Mouse (Mus musculus): ENCODE measurements at regions not wholly inside any gene's neighbourhood (a gene's known extent, or its start where the extent isn't known, plus 50 kb on each side); places are given as distances from the start of the nearest gene placed in this dataset.

DNA sequence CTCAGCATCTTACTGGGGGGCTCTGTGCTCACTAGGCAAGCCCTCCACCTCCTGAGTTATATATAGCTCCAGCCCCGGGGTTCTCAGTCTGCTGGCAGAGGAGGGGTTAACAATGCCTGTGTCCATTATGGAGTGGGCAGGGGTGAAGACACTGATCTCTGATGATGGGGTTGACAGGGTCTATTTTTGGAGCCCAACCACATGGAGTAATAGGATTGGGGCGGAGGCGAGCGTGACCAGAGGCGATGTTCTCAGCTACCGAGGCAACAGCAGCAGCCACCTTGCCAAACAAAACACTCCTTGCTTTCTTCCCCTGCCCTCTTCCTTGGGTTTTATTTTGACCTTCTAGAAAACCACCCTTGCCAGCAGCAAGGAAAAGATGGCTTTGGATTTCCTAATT is 141.1 kb upstream of the Gli2 start:
- no peak for DNase-seq (ENCODE audit: low spot score)

DNA sequence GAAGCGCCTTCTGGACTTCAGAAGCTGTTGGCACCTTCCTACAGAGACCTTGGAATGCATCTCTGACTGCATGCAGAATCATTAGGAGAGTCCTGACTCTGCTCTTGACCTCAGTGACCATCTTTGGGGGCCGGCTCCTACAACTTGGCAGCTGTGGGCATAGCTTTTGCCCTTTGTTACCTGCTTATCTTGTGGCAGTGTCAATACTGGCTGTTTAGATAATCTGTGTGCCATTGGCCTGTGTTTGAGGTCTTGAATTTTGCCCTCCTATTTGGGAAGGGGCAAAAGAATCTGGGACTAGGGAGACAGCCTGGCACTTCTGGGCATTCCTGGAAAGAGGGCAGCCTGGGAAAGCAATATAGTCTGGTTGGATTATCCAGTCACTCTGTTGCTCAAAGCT is 137.8 kb upstream of the Gli2 start:
- DNase-seq (ENCODE audit: low spot score) = no peak

DNA sequence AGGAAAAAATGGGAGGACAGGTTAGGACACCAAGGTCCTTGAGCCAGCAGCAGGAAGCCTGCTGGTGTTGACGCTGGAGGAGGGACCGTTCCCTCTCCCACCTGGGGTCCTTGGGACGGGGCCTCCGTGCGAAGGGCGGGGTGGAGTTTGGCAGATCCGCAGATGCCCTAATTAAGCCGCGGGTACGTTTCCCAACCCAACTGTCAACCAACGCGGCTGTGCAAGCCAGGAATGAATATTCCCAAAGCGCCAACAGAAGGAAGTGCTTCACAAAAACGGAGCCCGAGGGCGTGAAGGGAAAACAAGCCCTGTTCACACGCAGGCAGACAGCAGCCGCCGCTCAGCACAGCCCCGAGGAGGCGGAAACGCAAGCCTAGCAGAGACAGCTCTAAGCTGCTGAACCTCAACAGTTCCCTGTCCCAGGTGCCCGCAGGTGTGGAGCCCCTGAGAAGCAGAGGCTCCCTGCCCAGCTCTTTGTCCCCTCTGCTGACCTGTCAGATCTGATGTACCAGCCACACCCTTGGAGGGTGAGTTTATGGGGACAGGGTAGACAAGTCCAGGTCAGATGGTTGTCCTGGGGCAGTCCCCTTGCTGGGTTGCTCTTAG is 136.1 kb upstream of the Gli2 start:
- DNase-seq (ENCODE audit: low spot score) = no peak

DNA sequence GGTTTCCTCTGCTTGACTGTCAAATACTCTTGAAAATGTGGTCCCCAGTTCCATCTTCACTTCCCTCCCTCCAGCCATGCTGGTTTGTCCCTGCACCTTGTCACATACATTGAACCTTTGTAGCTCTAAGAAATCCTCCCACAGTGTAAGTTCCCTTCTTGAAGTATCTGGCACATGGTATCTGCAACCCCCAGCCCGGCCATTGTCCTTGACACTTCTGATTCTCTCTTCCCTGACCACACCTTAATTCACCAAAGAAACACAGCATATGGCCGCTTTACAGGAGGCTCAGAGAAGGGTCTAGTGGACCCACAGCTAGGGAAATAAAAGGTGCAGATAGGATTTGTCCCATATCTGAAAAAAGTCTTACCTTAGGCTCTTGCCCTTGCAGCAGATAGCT is 133.9 kb upstream of the Gli2 start:
- no peak for DNase-seq (ENCODE audit: low spot score)

DNA sequence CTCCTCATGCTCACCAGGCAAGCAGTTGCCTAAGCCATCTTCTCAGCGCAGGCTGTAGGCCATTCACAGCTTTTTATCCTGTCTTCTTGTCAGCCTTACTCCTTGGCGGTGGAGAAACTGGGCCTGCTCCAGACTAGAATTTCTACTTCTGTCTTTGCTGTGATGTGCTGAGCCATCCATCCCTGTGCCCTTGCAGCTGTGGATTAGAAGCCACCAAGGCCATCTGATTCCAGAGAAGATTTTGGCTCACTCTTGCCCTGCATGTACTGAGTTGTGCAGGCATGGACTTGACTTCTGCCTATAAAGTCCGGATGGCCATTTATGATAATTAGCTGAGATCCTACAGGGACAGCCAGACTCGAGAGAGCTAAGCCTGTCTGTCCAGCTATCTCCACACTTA is 133.4 kb upstream of the Gli2 start:
- DNase-seq (ENCODE audit: low spot score) = no peak

DNA sequence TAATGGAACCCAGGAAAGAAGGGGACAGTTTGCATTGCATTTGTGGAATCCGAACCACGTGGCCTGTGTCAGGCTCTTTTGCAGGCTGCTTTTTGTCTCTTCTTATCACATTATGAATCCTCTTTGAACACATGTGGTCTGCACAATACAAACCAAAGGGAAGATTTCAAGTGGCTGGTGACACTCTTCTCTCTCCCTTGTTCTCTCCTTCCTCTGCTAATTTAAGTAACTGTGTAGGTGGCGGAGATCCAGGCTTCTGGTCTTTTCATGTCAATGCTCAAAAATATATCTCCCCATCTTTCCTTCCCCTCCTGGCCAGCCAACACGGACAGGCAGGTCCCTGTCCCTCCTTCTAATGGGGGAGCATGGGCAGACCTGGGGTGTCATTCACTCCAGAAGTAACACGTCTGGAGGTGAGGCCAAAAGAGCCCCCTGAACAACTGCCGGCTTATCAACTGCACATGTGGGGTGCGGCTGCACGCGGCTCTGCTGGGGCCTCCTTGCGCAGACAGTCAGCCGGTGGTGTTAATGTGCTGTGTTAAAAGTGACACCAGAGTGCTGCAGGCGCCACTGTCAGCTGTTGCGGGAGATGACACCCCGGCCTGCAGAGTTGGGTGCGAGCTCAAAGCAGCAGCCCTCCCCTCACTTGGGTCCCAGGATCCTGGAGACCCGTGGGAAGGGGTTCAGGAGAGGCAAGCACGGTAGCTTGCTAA is 130.3 kb upstream of the Gli2 start:
- no peak for DNase-seq (ENCODE audit: low spot score)

DNA sequence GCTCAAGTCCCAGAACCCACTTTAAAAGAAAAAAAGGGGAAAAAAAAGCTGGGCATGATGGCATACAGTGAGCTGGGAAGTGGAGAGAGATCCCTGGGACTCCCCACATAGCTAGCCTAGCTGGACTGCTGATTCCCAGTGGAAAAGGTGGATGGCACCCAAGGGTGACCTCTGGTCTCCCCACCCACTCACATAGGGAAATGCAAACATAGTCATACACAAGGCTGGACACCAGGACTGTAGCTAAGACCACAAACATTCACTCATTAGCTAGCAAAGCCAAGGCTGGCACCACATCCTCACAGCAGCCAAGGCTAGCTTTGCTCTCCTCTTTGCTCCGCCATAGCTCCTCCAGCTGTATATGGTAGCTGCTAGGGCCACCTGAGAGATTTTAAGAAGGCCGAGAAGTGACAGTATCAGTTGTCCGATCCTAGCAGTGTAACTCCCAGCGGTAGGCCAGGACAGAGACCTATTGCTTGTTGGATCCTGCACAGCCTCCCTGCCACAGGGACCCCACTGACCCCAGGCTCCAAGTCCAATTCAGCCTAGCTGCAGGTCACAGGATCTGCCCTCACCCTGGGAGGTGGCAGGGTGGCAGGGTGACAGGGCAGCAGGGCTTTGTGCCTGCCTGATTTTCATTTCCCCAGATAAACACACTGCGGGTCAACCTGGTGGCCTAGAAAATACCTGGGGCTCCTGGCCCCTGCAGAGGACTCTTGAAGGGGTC is 119.8 kb upstream of the Gli2 start:
- DNase-seq (ENCODE audit: low spot score) = no peak

DNA sequence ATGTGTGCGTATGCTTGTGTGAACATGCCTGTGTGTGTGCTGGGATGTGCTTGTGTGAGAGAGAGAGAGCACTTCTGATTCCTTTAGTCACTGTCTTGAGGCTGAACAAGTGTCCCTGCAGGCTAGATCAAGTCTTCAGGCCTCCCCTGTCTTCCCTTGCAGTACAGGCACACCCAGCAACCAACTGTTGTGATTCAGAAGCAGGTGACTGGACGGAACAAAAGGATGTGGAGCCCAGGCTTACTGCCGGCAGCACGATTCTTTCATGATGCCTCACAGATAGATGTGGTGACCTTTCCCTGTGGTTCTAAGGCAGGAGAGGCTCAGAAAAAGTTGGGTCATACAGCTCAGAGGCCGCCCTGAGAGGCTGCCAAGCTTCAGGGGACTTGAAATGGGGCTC is 114.0 kb upstream of the Gli2 start:
- DNase-seq (ENCODE audit: low spot score) = no peak

DNA sequence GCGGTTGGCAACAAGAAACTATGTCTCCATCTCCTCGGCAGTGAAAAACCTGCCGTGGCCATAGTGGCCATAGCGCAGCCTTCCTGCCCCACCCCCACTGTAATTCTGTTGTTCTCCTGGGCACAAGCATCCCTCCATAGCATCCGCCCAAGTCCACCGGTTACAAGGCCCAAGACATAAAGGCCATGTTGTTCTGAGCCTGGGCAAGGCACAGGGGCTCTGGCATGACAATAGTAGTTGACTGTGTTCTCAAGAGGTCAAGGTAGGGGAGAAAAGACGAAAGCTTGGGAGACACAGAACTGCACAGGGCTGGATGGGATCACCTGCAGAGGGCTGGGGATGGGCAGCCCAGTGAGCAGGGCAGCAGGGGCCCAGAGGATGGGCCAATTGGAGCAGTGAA is 112.9 kb upstream of the Gli2 start:
- DNase-seq (ENCODE audit: low spot score) = no peak

DNA sequence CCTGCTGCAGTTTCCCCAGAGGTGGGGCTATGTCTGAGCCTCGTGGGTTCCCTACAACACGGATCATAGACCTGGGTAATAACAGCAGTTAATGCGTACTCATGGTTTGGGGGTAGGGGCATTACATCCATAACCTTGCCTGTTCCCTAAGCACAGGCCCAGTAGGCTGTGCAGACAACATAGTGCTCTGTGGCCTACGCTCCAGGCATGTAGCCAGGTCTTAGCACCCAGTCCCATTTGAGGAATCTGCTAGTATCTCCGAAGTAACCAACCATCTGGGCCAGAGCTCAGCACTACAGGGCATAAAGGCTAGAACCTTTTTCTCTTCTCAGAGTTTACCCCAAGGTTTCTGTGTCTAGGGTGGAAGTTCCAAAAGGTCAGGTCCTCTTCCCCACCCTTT is 111.4 kb upstream of the Gli2 start:
- no peak for DNase-seq (ENCODE audit: low spot score)

DNA sequence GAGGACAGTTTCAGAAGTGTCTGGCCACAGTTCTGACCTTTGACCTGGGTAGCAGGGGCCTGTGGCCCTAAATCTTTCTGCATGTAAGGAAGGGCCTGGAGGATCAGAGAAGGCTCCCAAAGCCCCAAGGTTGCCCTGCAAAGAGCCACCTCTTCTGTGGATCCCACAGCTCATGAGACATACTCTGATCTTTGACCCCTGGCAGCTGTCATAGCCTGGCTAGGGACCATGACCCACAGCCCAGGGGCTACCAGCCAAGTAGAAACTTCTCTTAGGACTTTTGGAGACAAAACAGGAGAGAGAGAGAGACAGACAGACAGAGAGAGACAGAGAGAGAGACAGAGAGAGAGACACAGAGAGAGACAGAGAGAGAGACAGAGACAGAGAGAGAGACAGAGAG is 110.4 kb upstream of the Gli2 start:
- DNase-seq (ENCODE audit: low spot score) = peak; percentile 16

DNA sequence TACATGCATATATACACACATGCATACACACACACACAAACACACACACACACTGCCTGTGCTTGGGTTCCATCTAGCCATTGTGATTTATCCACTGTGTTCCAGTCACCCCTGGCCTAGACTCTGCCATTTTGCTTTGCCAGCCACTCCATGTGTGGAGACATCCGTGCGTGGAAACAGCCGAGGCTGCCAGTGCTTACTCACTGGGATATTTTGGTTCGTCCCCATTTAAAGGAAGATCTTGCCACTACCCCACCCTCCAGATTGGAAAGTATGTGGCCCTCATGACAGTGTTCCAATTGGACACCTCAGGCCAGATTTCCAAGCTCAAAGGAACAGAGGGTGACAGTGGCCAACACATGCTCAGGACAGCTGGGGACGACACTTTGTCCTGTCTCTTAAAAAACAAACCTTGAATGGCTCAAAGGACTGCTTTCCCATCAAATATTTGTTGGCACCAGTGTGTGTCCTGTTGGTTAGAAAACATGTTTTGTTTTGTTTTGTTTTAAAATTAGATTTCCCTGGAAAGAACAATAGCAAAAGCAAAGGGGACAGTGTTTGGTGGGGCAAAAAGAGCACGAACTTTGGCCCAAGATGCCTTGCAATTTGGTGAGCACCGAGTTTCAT is 109.8 kb upstream of the Gli2 start:
- peak; percentile 30 for DNase-seq (ENCODE audit: low spot score)

DNA sequence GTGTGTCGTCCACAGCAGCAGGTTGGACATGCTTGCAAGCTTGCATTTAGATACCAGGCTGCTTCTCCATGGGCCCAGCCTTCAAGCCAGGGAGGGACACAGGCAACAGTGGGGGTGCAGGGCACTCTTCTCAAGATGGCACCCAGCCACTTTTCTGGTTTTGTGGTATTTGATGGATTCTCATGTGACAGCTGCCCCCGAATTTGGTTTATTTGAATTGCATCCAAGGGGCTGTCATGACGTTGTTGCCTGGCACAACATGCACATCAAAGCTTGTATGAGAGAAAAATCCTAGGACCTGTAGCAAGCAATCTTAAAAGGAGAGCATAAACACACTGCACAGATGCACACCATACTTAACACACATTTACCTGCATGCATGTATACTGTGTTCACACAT is 108.3 kb upstream of the Gli2 start:
- DNase-seq (ENCODE audit: low spot score) = no peak

DNA sequence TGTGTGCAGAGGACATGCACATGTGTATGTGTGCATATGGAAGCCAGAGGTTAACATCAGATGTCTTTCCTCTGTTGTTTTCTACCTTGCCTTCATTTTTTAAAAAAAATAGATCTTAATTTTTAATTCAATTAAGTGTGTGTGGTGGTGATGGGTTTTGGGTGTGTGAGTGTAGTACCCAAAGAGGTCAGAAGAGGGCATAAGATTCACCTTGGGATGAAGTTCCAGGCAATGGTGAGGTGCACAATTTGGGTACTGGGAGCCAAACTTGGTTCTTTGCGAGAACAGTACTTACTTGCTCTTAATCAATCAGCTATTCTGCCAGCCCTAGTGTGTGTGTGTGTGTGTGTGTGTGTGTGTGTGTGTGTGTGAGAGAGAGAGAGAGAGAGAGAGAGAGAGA is 106.9 kb upstream of the Gli2 start:
- no peak for DNase-seq (ENCODE audit: low spot score)

DNA sequence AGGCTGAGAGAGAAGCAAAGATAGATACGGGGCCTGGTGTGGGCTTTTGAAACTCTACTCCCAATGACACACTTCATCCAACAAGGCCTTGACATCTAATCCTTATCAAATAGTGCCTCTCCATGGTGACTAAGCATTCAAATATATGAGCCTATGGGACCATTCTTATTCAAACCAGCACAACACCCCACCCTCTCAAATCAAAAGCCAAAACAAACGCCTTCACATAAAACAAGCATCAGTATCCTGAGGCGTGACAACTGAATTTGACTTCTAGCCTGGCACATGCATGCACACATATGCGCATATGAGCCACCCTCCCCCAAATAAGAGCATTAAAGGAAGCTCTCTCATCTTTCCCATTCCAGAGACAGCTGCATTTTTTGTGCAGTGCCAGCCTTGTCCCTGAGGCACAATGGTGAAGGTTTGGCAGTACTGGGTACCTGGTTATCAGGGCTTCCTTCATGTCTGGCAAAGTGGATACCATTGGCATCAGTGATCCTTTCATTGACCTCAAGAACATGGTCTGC is 103.8 kb upstream of the Gli2 start:
- no peak for DNase-seq (ENCODE audit: low spot score)

DNA sequence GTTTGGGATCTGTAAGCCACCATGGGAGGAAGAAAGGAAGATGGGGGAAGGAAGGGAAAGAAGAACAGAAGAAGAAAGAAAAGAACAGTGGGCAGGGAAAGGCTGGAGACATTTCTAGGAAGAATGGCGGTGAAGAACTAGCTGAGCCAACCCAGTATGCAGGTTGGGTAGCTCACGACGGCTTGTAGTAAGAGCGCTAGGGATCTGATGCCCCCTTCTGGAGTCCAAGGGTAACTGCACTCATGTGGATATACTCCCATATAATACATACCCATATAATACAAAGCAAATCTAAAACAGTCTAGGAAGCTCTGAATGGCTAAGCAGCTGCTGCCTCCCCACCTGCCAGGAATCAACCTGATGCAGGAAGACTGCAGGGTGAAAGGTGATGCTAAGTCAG is 100.2 kb upstream of the Gli2 start:
- DNase-seq (ENCODE audit: low spot score) = no peak

DNA sequence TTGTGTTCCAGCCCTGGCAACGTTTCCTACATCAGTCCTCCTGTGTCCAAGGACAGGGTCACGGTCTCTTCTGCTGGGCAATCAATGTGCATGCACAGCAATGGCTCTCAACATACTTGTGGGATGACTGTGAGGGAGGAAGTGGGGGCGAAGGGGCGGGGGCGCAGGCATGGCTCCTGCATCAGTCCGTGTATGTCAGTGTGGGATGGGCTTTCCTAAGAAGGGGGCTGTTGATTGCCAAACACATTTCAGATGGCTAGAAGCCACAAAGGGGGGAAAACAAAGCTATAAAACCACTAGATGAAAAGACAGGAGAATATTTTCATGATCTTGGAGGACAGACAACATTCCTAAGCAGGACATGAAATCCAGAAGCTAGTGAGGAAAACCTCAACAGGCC is 99.4 kb upstream of the Gli2 start:
- DNase-seq (ENCODE audit: low spot score) = peak; percentile 22

DNA sequence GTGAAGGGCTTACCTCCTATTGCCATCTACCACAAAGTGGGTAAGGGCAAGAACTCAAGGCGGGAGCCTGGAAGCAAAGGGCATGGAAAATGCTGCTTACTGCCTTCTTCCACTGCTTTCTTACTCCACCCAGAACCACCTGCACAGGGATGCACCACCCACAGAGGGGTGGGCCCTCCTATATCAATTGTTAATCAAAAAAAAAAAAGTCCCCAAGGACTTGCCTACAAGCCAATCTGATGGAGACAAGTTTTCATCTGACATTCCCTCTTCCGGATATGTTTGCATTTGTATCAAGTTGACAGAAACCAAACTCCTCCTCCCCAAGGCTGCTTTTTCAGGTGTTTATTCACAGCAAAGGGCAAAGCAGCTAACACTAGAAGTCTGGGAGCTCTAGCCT is 94.1 kb upstream of the Gli2 start:
- no peak for DNase-seq (ENCODE audit: low spot score)

DNA sequence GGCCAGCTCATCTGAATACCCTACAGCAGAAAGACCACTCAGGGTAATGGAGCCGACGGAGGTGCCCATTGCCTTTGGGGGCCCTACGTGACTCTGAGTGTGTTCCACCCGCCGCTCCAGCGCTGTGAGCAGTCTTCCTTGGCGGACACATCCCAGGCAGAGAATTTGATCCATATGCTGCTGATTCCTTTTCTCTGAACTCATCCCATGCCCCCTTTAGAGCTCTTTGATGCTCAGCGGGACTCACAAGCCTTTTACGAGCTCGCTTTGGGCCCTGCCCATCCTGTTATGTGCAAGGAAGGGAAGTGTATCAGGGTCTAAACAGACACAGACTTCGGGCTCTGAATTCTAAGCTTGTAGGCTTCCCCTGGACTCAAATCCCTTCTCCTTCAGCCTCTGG is 90.4 kb upstream of the Gli2 start:
- no peak for DNase-seq (ENCODE audit: low spot score)

DNA sequence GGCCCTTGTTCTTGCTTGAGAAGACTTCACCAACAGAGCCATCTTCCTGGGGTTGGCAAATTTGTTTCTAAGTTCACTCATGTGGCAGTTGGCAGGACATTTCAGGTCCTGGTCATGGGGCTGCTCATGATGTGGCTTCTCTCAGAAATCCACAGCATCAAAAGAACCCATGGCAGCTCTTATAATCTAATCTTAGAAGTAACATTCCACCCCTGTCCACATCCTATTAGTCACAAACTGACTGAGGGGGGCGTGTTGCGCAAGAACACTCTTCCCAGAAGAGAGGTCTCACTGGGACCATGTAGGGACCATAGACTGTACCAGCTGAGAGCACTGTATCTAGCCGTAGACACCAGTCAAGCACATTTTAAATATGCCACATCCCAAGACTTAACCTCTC is 75.6 kb upstream of the Gli2 start:
- no peak for DNase-seq (ENCODE audit: low spot score)

DNA sequence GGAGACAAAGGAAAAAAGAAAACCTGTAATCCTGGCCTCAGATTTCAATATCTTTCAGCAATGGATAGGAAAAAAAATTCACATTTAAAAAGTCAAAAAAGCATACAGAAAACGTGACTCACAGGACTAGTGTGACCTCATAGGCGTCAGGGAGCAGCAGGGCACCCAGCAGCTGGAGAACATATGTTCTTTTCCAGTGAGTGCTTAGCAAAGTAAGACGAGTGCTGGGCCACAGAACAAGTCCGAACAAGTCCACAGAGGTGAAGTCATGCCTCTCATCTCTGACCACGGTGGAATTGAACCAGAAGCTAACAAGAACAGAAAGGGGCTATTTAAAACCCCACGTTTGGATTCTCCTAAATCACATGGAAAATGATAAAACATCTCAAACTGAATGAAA is 72.1 kb upstream of the Gli2 start:
- no peak for DNase-seq (ENCODE audit: low spot score)

DNA sequence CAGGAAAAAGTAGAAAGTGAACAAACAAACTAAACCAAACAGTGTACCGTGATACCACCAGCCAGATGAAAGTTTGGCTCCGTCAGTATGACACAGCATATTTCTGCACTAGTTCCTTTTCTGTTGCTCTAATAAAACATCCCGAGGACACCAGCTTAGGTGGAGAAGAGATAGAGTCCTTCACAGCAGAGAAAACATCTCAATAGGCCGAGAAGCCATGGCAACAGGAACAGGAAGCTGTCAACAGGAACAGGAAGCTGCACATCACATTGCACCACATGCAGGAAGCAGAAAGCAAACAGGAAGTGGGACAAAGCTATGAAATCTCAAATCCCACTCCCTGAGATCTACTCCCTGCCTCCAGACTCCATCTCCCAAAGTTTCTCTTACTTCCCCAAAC is 71.4 kb upstream of the Gli2 start:
- no peak for DNase-seq (ENCODE audit: low spot score)

Data from gastrocnemius, adult 18-20 months (tissue).